Mouse (Mus musculus): ENCODE data around the gene Fmo1. TPM values are rescaled to one million over a fixed set of nuclear protein-coding genes. Genes with fewer than 3 reads are reported as not detected.

Fmo1 gene
- polyA plus RNA-seq, 1 experiment from 2014 or later, result 7.4 TPM

- Histone ChIP-seq H3K27me3 (no peaks in the 10 kb centered on the region), H3K36me3 (no peaks in the 10 kb centered on the region), H3K9me3 (replicated peaks) (no peaks in the 10 kb centered on the region), H3K4me1 (replicated peaks) (no peaks in the 10 kb centered on the region), H3K9ac (no peak overlapping the region), H3K27ac (no peak overlapping the region), H3K4me3 (replicated peaks) (no peak overlapping the region), H3K4me2 (no peak overlapping the region)
- WGBS (ENCODE audit: insufficient replicate concordance), result 48% methylated on average over 4 of the region's 4 CpGs
- DNase-seq, result no peak
- ATAC-seq (ENCODE audit: low read depth), result no peak
These were observed 16.3 kb upstream of the Fmo1 start for GRCm38 (mm10) chr1:162882681-162883080.

GRCm38 (mm10) chr1:162879595-162880369 is 13.4 kb upstream of the Fmo1 start:
- DNase-seq (peak; percentile 9), ATAC-seq (ENCODE audit: low read depth) (no peak)
- no peaks in the 10 kb centered on the region for H3K36me3 ChIP-seq
- H3K9ac ChIP-seq, result no peak overlapping the region
- no peak overlapping the region for H3K4me2 ChIP-seq
- H3K4me3 ChIP-seq (replicated peaks), result no peak overlapping the region
- no peaks in the 10 kb centered on the region for H3K4me1 ChIP-seq (replicated peaks)
- no peak overlapping the region for H3K27ac ChIP-seq
- H3K27me3 ChIP-seq, result no peaks in the 10 kb centered on the region
- 30% methylated on average over 11 of the region's 11 CpGs for WGBS (ENCODE audit: insufficient replicate concordance)
- H3K9me3 ChIP-seq (replicated peaks), result no peaks in the 10 kb centered on the region

- DNase-seq, result no peak
- peak; percentile 25; the same call in 1 of the 2 replicates for ATAC-seq (ENCODE audit: low read depth)
- WGBS (ENCODE audit: insufficient replicate concordance), result 29% methylated on average over 3 of the region's 3 CpGs
- H3K27ac ChIP-seq, result no peak overlapping the region
- H3K4me2 ChIP-seq, result no peak overlapping the region
- no peaks in the 10 kb centered on the region for H3K9me3 ChIP-seq (replicated peaks)
- no peaks in the 10 kb centered on the region for H3K36me3 ChIP-seq
- H3K4me1 ChIP-seq (replicated peaks), result peaks cover 12% of the 10 kb centered on the region
- H3K4me3 ChIP-seq (replicated peaks), result no peak overlapping the region
- H3K27me3 ChIP-seq, result no peaks in the 10 kb centered on the region
- no peak overlapping the region for H3K9ac ChIP-seq
These were observed 8.7 kb upstream of the Fmo1 start for GRCm38 (mm10) chr1:162875091-162875490.

GRCm38 (mm10) chr1:162871701-162872311 is 5.4 kb upstream of the Fmo1 start:
- DNase-seq (no peak), ATAC-seq (ENCODE audit: low read depth) (peak; percentile 28; the same call in 1 of the 2 replicates)
- Histone ChIP-seq H3K27me3 (no peaks in the 10 kb centered on the region), H3K36me3 (no peaks in the 10 kb centered on the region), H3K9ac (no peak overlapping the region), H3K27ac (no peak overlapping the region), H3K4me2 (no peak overlapping the region), H3K4me3 (replicated peaks) (no peak overlapping the region), H3K9me3 (replicated peaks) (no peaks in the 10 kb centered on the region), H3K4me1 (replicated peaks) (peaks cover 12% of the 10 kb centered on the region)
- WGBS (ENCODE audit: insufficient replicate concordance), result 38% methylated on average over 9 of the region's 9 CpGs

GRCm38 (mm10) chr1:162870978-162871377 is 4.6 kb upstream of the Fmo1 start:
- no peak overlapping the region for H3K4me2 ChIP-seq
- no peaks in the 10 kb centered on the region for H3K9me3 ChIP-seq (replicated peaks)
- no peak for ATAC-seq (ENCODE audit: low read depth)
- H3K36me3 ChIP-seq, result no peaks in the 10 kb centered on the region
- H3K9ac ChIP-seq, result no peak overlapping the region
- no peak overlapping the region for H3K27ac ChIP-seq
- H3K4me1 ChIP-seq (replicated peaks), result peaks cover 18% of the 10 kb centered on the region
- WGBS (ENCODE audit: insufficient replicate concordance), result 58% methylated on average over 7 of the region's 7 CpGs
- no peaks in the 10 kb centered on the region for H3K27me3 ChIP-seq
- H3K4me3 ChIP-seq (replicated peaks), result no peak overlapping the region
- no peak for DNase-seq

GRCm38 (mm10) chr1:162867396-162867795 is 986 bp upstream of the Fmo1 start:
- peaks cover 33% of the 10 kb centered on the region for H3K4me1 ChIP-seq (replicated peaks)
- no peaks in the 10 kb centered on the region for H3K9me3 ChIP-seq (replicated peaks)
- DNase-seq (no peak), ATAC-seq (ENCODE audit: low read depth) (no peak)
- no peak overlapping the region for H3K4me2 ChIP-seq
- no peaks in the 10 kb centered on the region for H3K36me3 ChIP-seq
- 63% methylated on average over 4 of the region's 4 CpGs for WGBS (ENCODE audit: insufficient replicate concordance)
- no peak overlapping the region for H3K4me3 ChIP-seq (replicated peaks)
- no peaks in the 10 kb centered on the region for H3K27me3 ChIP-seq
- H3K27ac ChIP-seq, result no peak overlapping the region
- no peak overlapping the region for H3K9ac ChIP-seq

GRCm38 (mm10) chr1:162865493-162865830 is 948 bp downstream of the Fmo1 start:
- ATAC-seq (ENCODE audit: low read depth), result no peak
- 44% methylated on average over 3 of the region's 3 CpGs for WGBS (ENCODE audit: insufficient replicate concordance)
- no peak overlapping the region; the same call in 1 of the 2 replicates for H3K4me2 ChIP-seq
- H3K9me3 ChIP-seq (replicated peaks), result no peaks in the 10 kb centered on the region
- H3K27me3 ChIP-seq, result no peaks in the 10 kb centered on the region
- DNase-seq, result no peak
- no peak overlapping the region for H3K27ac ChIP-seq
- H3K9ac ChIP-seq, result no peak overlapping the region
- no peak overlapping the region for H3K4me3 ChIP-seq (replicated peaks)
- peaks cover 21% of the 10 kb centered on the region for H3K4me1 ChIP-seq (replicated peaks)
- H3K36me3 ChIP-seq, result no peaks in the 10 kb centered on the region

GRCm38 (mm10) chr1:162864816-162865492 is 1.5 kb downstream of the Fmo1 start:
- Histone ChIP-seq H3K4me2 (no peak overlapping the region; the same call in 1 of the 2 replicates), H3K27ac (no peak overlapping the region), H3K4me1 (replicated peaks) (peaks cover 21% of the 10 kb centered on the region), H3K4me3 (replicated peaks) (no peak overlapping the region), H3K9me3 (replicated peaks) (no peaks in the 10 kb centered on the region), H3K36me3 (no peaks in the 10 kb centered on the region), H3K27me3 (no peaks in the 10 kb centered on the region), H3K9ac (no peak overlapping the region)
- ATAC-seq (ENCODE audit: low read depth) (0 out of 2 replicates have a peak, but pooled peaks have one; percentile 24), DNase-seq (no peak)
- whole genome bisulfite sequencing (ENCODE audit: insufficient replicate concordance), result 68% methylated on average over 8 of the region's 8 CpGs

GRCm38 (mm10) chr1:162864279-162864678 is 2.1 kb downstream of the Fmo1 start:
- no peak for DNase-seq
- ATAC-seq (ENCODE audit: low read depth), result no peak
- Histone ChIP-seq H3K36me3 (no peaks in the 10 kb centered on the region), H3K4me3 (replicated peaks) (no peak overlapping the region), H3K27ac (no peak overlapping the region), H3K4me1 (replicated peaks) (peaks cover 21% of the 10 kb centered on the region), H3K9ac (no peak overlapping the region), H3K4me2 (no peak overlapping the region), H3K9me3 (replicated peaks) (no peaks in the 10 kb centered on the region), H3K27me3 (no peaks in the 10 kb centered on the region)
- WGBS (ENCODE audit: insufficient replicate concordance), result 72% methylated on average over 5 of the region's 5 CpGs

GRCm38 (mm10) chr1:162863579-162863978 is 2.8 kb downstream of the Fmo1 start:
- Histone ChIP-seq H3K36me3 (no peaks in the 10 kb centered on the region), H3K4me3 (replicated peaks) (no peak overlapping the region), H3K27ac (no peak overlapping the region), H3K4me2 (no peak overlapping the region), H3K9ac (no peak overlapping the region), H3K27me3 (no peaks in the 10 kb centered on the region), H3K9me3 (replicated peaks) (no peaks in the 10 kb centered on the region), H3K4me1 (replicated peaks) (peaks cover 21% of the 10 kb centered on the region)
- DNase-seq (no peak), ATAC-seq (ENCODE audit: low read depth) (no peak)
- 62% methylated on average over 3 of the region's 3 CpGs for WGBS (ENCODE audit: insufficient replicate concordance)

- ATAC-seq (ENCODE audit: low read depth) (no peak), DNase-seq (no peak)
- 46% methylated on average over 1 of the region's 1 CpGs for WGBS (ENCODE audit: insufficient replicate concordance)
- Histone ChIP-seq H3K27ac (no peak overlapping the region), H3K4me1 (replicated peaks) (peaks cover 21% of the 10 kb centered on the region), H3K4me3 (replicated peaks) (no peak overlapping the region), H3K36me3 (no peaks in the 10 kb centered on the region), H3K27me3 (no peaks in the 10 kb centered on the region), H3K4me2 (no peak overlapping the region), H3K9me3 (replicated peaks) (no peaks in the 10 kb centered on the region), H3K9ac (no peak overlapping the region)
These were observed 4.1 kb downstream of the Fmo1 start for GRCm38 (mm10) chr1:162862328-162862727.
